Mouse (Mus musculus) intestine, embryonic 16.5 days (tissue): ENCODE measurements around the gene Ccdc126. TPM values are rescaled to one million over a fixed set of nuclear protein-coding genes. Genes with fewer than 3 reads are reported as not detected.

ENCODE experiments used
- ATAC-seq: fragments of 200-750 bp; cut with Nextera tagmentation; 2 replicates; pipeline ENCODE4 v1.8.0; 2017; ENCODE audit warnings: moderate TSS enrichment, moderate library complexity
- H3K27ac ChIP-seq: fragments of 300-500 bp; sonication (generic); 2 replicates; pipeline ENCODE4 v1.5.1; 2014; ENCODE audit warnings: mild to moderate bottlenecking, low read length
- H3K27me3 ChIP-seq: fragments of 300-500 bp; sonication (generic); replicated peaks from 2 replicates; pipeline ENCODE4 v1.6.1; 2014; ENCODE audit warnings: low read length, control low read depth, mixed read lengths; ENCODE audit not compliant: control insufficient read depth, insufficient read depth
- H3K36me3 ChIP-seq: fragments of 300-500 bp; sonication (generic); 2 replicates; pipeline ENCODE4 v1.6.1; 2014; ENCODE audit warnings: low read length, control low read depth; ENCODE audit not compliant: control insufficient read depth, insufficient read depth
- H3K4me1 ChIP-seq: fragments of 300-500 bp; sonication (generic); 2 replicates; pipeline ENCODE4 v1.6.1; 2014; ENCODE audit warnings: low read length, control low read depth, mixed read lengths; ENCODE audit not compliant: control insufficient read depth, insufficient read depth
- H3K4me2 ChIP-seq: fragments of 300-500 bp; sonication (generic); 2 replicates; pipeline ENCODE4 v1.6.1; 2014; ENCODE audit warnings: low read depth, low read length, control low read depth
- H3K4me3 ChIP-seq: fragments of 300-500 bp; sonication (generic); 2 replicates; pipeline ENCODE4 v1.5.1; 2014; ENCODE audit warnings: mild to moderate bottlenecking, low read length
- H3K9ac ChIP-seq: fragments of 300-500 bp; sonication (generic); 2 replicates; pipeline ENCODE4 v1.6.1; 2014; ENCODE audit warnings: low read depth, low read length
- H3K9me3 ChIP-seq: fragments of 300-500 bp; sonication (generic); 2 replicates; pipeline ENCODE4 v1.6.1; 2016; ENCODE audit warnings: low read length, control low read depth; ENCODE audit not compliant: control insufficient read depth
- WGBS: fragments of 180-500 bp; shearing (Covaris S2); extraction: QIAGEN DNeasy Blood & Tissue Kit; methylation state at CpG from one replicate; pipeline ENCODE4 v1.1.7; 2014; 5-methylcytosine and 5-hydroxymethylcytosine counted together
- polyA plus RNA-seq: library from polyadenylated mRNA; unstranded; fragments of >200 nt; fragmentation: Nextera tagmentation; extraction: Ambion mirVana; gene quantifications from 2 replicates; pipeline ENCODE4 v1.2.1, GENCODE M21; 2015

The Ccdc126 gene
- polyA plus RNA-seq, 1 experiment from 2014 or later: 10.9 TPM

GRCm38 (mm10) chr6:49367159-49368054, 48.3 kb downstream of the Ccdc126 start, which contains the start of gene Fam221a:
TSS of gene Fam221a (plus strand) at chr6:49367739.
- Histone ChIP-seq H3K27me3 (no peaks in the 10 kb centered on the region), H3K9ac (peak within 1 kb of the TSS; percentile 79), H3K27ac (peak within 1 kb of the TSS; percentile 83), H3K9me3 (no peaks in the 10 kb centered on the region), H3K36me3 (no peaks in the 10 kb centered on the region), H3K4me2 (peak within 1 kb of the TSS; percentile 85), H3K4me3 (peak within 1 kb of the TSS; percentile 68), H3K4me1 (0 out of 2 replicates have a peak, but pooled peaks cover 2% of the 10 kb centered on the region)
- ATAC-seq: peak; percentile 98
- 4% methylated on average over 49 of the region's 49 CpGs for WGBS

- no peaks in the 10 kb centered on the region for H3K9me3 ChIP-seq
- H3K9ac ChIP-seq: peak overlapping the region; percentile 79
- peak overlapping the region; percentile 68 for H3K4me3 ChIP-seq
- H3K27ac ChIP-seq: no peak overlapping the region; the same call in 1 of the 2 replicates
- H3K27me3 ChIP-seq: no peaks in the 10 kb centered on the region
- no peak for ATAC-seq
- no peaks in the 10 kb centered on the region for H3K36me3 ChIP-seq
- 29% methylated on average over 3 of the region's 3 CpGs for WGBS
- 0 out of 2 replicates have a peak, but pooled peaks cover 2% of the 10 kb centered on the region for H3K4me1 ChIP-seq
- peak overlapping the region; percentile 85 for H3K4me2 ChIP-seq
Measured at GRCm38 (mm10) chr6:49368212-49368611, 49.1 kb downstream of the Ccdc126 start.

- no peaks in the 10 kb centered on the region for H3K36me3 ChIP-seq
- H3K27me3 ChIP-seq: no peaks in the 10 kb centered on the region
- no peaks in the 10 kb centered on the region for H3K4me1 ChIP-seq
- H3K27ac ChIP-seq: no peak overlapping the region
- WGBS: 79% methylated on average over 4 of the region's 4 CpGs
- H3K9ac ChIP-seq: no peak overlapping the region
- ATAC-seq: no peak
- no peak overlapping the region for H3K4me3 ChIP-seq
- no peaks in the 10 kb centered on the region for H3K9me3 ChIP-seq
- H3K4me2 ChIP-seq: no peak overlapping the region
Measured at GRCm38 (mm10) chr6:49372705-49373104, 53.6 kb downstream of the Ccdc126 start.

GRCm38 (mm10) chr6:49373943-49374342, 54.9 kb downstream of the Ccdc126 start:
- Histone ChIP-seq H3K36me3 (no peaks in the 10 kb centered on the region), H3K27me3 (no peaks in the 10 kb centered on the region), H3K4me3 (no peak overlapping the region), H3K9me3 (no peaks in the 10 kb centered on the region), H3K4me2 (no peak overlapping the region), H3K27ac (no peak overlapping the region), H3K4me1 (no peaks in the 10 kb centered on the region), H3K9ac (no peak overlapping the region)
- ATAC-seq: no peak
- 47% methylated on average over 2 of the region's 2 CpGs for WGBS

GRCm38 (mm10) chr6:49378328-49378727, 59.3 kb downstream of the Ccdc126 start:
- Histone ChIP-seq H3K9ac (no peak overlapping the region), H3K36me3 (no peaks in the 10 kb centered on the region), H3K27ac (no peak overlapping the region), H3K4me2 (no peak overlapping the region), H3K4me3 (no peak overlapping the region), H3K27me3 (no peaks in the 10 kb centered on the region), H3K9me3 (no peaks in the 10 kb centered on the region), H3K4me1 (no peaks in the 10 kb centered on the region)
- WGBS: 62% methylated on average over 12 of the region's 12 CpGs
- no peak for ATAC-seq

Other genes starting within 250 kb of the Ccdc126 start
- 69.1 and 74.4 TPM in 2 replicates for gene Malsu1, start 245.5 kb upstream of the Ccdc126 start, polyA plus RNA-seq
- gene Igf2bp3, start 104.3 kb upstream of the Ccdc126 start, polyA plus RNA-seq: 78.7 and 81.9 TPM in 2 replicates
- 68.7 and 71.3 TPM in 2 replicates for gene Tra2a, start 55.2 kb upstream of the Ccdc126 start, polyA plus RNA-seq
- gene Fam221a, start 48.5 kb downstream of the Ccdc126 start, polyA plus RNA-seq: 4.8 and 6.6 TPM in 2 replicates
- gene Stk31, start 76.3 kb downstream of the Ccdc126 start, polyA plus RNA-seq: not detected in 2 replicates